Mouse (Mus musculus) kidney, adult 18-20 months (tissue): ENCODE data around the gene Lypd5.

ENCODE experiments used
- DNase-seq: peaks from one replicate; pipeline ENCODE4 v3.0.0; 2021

The Lypd5 gene

GRCm38 (mm10) chr7:24348896-24349295, at the start of gene Lypd5:
Gene Lypd5 (plus strand): TSS chr7:24349196.
- DNase-seq, result no peak

DNA sequence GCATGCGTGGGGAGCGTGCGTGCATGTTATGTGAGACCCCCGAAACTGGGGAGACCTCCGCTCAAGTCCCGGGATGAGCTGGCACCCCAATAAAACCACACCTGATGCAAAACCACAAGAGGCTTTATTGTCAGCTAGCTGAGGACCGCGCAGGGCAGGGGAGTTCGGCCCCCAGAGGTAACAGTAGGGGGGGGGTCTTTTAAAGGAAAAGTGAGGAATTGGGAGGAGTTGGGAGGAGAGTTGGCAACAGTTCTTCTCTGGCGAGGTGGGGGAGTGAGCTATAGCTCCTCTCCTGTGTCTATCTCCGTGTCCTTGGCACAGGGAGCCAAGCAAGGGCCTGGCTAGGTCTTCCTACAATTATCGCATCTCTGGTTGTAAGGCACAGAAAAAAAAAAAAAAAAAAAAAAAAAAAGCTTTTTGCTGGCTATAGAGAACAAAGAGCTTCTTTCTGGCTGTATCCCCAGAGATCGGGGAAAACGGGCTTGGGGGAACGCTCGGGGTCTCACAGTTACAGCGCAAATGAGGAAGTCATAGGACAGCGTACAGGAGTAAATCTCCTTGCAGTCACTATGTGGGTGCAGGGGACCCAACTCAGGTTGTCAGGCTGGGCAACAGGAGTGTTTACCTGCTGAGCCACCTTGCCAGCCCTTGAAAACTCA, 49.0 kb upstream of the Lypd5 start:
- DNase-seq, result peak; percentile 17

DNA sequence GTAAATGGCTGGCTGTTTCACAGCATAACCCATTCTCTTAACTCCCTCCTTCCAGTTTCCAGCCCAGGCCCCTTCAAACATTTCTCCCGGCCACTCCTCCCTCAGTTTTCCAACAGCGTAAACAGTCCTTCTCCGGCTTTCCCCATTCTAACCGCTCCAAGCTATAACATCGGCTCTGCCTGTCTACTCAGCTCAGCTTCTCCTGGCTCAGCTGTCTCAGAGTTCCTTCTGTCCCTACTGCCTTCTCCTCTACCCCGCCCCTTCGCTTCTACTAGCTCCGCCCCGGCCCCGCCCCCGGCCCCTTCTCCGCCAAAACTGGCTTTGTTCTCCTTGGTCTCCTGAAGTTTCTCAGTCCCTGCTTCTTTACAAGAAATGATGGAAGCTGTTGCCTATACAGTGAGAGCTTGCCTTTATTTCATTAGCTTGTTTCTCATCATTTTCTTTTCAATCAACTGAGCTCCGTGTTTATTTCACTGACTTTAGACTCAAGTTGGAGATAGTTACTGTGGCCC, 48.2 kb upstream of the Lypd5 start, which contains the start of gene Zfp61:
Zfp61 (minus strand) TSS at position 462 of the 512 bp plus-strand sequence.
- peak; percentile 23 for DNase-seq

GRCm38 (mm10) chr7:24315726-24316566, 33.0 kb upstream of the Lypd5 start:
- DNase-seq, result peak; percentile 16

DNA sequence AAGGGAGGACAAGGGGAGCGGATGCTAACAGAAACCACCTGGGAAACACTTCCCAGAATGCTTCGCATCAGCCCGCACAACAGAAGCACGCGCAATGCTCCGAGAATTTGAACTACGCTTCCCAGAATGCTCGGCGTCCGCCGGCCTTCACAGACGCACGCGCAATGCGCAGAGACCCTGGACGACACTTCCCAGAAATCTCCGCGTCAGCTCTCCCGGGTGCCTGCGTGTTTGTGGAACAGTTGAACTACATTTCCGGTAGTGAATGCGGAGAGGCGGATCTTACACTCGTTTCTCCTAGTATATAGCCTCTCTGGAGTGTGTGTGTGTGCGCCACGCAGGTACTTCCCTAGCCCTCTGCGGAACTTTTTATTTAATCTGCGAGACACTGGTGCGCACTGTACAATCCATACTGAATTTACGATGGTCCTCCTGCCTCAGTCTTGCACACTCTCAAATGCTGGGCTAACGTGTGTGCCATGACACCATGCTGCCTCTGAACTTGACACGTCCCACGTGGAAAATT, 32.4 kb upstream of the Lypd5 start, which contains the start of gene Zfp94:
Zfp94 (minus strand) TSS at position 100 of the 526 bp plus-strand sequence.
- DNase-seq, result peak; percentile 96

DNA sequence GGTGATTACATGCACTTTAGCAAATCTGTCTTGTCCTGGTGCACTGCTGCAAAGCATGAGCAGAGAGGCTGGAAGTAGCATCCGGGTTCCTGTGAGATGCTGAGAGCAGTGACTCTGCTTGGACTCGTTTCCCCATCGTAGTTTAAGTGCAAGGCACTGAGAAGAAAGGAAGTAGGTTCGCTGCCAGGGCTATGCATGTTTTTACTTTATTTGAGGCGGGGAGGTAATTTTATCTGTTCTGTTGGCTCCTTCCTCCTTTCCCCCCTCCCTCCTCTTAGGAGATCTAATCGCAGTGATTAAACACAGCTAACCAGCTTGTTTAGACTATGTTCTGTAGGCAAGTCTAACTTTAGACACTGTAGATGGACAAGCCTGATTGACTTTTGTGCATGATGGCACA, 30.1 kb upstream of the Lypd5 start:
- DNase-seq, result no peak

DNA sequence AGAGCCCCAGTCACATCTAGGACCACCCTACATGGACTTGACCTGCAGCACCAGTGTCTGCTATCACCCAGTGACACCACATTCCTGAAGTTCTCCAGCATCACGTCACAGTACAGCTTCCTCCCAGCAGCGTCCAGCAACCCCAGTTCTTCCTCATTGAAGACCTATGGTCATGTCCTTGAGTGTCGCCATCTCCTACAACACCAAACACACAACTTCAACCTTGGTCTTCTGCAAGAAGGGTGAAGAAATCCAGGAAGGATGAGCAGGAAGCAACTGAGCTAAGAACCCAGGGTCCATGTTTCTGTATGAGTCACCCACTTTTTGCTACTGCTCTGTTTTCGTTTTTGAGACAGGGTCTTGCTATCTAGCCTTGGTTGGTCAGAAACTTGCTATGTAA, 26.4 kb upstream of the Lypd5 start:
- DNase-seq, result no peak

- DNase-seq, result peak; percentile 21
Observed at GRCm38 (mm10) chr7:24325197-24325596, 23.8 kb upstream of the Lypd5 start.

DNA sequence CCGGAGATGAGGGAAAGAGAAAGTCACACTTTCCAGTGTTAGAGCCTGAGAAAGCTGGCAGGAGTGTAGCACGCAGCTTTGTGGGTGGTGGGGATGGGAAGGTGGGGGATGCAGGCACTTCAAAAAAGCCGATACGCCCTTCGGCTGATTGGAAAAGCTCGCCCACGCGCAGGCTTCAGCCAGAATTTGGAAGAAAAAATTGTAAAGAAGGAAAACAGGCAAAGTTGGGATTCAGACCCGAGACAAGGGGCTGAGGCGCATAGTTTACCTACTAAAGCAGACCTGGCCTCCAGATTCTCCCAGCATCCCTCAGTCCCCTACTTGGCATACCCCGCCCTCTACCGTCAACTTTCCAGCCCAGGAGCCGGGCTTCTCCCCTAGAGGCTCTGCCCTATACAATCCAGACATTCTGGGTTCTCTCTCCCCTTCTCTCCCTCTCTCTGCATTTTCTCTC, 23.3 kb upstream of the Lypd5 start:
- no peak for DNase-seq

DNA sequence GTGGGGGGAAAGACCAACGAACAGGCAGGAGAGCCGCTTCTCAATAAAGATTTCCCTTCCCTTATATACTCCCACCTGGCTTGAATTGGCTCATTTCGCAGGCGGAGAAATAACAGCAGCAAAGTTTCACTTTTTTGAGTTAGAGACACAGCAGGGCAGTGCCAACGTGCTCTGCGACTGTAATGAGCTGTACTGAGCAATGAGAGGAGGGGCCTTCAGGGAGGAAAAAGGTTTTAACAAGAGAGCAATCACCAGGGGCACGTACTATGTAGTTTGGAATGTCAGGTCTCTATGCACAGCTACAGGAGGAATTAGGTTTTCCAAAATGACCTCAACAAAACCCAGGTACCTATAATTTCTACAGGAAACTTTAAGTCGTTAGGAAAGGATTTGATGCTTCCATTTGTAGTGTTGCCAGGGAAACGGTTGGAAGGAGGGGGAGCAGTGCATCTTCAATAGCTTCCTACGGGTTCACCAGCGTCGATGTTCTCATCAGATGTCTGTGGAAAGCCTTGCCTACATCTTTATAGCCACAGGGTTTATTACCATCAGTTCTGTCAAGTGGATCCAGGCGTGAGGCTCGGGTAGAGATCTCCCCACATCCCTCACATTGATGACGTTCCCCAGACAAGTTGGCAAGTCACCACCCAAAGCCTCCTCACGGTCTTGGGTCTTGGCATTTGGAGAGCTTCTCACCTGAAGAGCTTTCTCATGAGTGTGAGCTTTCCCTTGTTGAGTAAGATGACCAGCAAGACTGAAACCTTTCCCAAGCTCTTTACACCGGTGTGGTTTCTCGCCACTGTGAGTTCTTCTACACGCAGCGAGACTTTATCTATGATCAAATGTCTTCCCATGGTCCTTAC, 22.5 kb upstream of the Lypd5 start:
- no peak for DNase-seq

- no peak for DNase-seq
Observed at GRCm38 (mm10) chr7:24327281-24327975, 21.6 kb upstream of the Lypd5 start.

DNA sequence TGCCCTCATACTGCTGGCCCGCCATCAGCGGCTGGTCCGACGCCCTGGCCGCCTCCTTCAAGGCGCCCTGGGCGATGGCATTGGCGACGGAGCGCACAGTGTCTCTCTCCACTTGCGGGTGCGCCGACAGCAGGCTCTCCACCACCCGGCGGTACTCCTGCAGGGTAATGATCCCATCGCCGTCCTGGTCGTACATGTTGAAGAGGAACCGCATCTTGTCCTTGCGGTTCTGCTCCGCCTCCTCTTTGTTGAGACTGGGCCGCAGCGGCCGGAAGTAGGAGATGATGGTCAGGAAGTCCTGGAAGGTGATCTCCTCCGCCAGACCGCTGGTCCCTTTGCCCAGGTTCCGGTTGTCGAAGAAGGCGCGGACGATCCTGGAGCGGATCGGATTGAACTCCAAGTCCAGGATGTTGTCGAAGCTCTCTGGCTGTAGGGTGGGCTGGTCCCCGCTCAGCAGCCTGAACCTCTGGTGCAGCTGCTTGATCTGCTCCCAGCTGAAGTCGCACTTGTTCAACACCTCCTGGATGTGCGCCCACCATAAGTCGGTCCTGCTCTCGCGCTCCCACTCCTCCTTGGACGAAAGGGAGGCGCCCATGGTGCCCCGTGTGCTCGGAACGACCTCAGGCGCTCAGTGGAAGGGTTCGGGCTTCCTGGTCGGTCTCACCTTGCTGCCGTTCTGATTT, 15.6 kb upstream of the Lypd5 start, which contains the start of gene Tescl:
Tescl (minus strand) TSS at position 633 of the 683 bp plus-strand sequence.
- DNase-seq, result peak; percentile 8

- peak; percentile 74 for DNase-seq
Observed at GRCm38 (mm10) chr7:24335699-24336309, 13.2 kb upstream of the Lypd5 start.

- DNase-seq, result no peak
Observed at GRCm38 (mm10) chr7:24338241-24338640, 10.8 kb upstream of the Lypd5 start.

DNA sequence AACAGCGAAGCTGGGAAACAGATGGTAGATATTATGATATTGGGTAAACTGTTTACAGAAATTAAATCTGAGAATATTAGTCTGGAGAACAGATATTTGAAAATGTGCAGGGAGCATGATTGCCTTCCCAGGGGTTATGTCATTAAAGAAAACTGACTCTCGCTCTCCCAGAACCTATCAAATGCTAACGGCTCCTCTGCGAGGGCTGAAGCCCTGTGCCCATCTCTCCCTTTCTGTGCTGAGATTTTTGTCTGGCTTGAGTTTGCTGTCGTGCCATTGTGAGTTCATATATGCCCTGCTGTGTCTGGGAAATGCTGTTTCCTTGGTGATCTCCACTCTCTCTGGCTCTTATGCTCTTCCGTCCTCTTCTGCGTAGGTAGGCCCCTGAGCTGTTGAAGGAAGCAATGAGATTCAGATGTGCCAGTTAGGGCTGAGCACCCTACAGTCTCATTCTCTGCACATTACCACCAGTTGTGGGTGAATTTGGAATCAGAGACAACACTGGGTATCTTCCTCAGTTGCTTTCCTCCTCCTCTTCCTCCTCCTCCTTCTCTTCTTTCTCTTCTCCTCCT, 5.2 kb upstream of the Lypd5 start:
- DNase-seq, result no peak

DNA sequence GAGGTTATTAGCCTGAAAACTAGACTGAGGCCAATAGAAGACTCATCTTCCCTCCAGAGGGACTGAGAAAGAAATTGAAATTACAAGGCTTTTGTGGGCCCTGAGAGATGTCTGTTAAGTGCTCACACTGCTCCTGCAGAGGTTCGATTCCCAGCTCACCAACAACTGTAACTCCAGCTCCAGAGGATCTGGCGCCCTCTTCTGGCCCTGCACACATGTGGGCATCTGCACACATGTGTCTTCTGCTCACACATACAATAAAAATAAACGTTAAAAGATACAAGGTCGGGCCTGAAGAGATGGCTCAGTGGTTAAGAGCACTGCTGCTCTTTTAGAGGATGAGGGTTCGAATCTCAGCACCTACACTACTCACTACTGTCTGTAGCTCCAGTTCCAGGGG, 2.6 kb upstream of the Lypd5 start:
- no peak for DNase-seq

GRCm38 (mm10) chr7:24355646-24356045, 6.7 kb downstream of the Lypd5 start:
- no peak for DNase-seq

DNA sequence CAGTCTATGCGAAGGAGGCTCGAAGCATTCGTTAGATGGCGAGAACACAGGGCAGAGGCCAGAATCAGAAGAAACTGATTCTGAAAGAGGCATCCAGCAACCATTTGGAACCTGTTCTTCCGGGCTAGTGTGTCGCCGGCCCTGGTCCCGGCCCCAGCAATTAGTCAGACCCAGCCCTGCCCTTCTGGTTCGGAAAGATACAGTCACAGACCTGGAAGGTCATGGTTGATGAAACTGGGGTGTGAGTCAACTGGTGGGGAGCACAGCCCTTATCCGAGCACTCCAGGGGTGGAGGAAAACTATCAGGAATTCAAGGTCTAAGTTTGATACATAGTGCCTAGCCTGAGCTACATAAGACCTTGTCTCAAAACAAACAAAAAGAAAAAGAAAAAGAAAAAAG, 7.1 kb downstream of the Lypd5 start:
- DNase-seq, result no peak

GRCm38 (mm10) chr7:24357899-24358298, 8.9 kb downstream of the Lypd5 start:
- no peak for DNase-seq

GRCm38 (mm10) chr7:24359269-24359668, 10.3 kb downstream of the Lypd5 start:
- DNase-seq, result no peak
